Mouse (Mus musculus): ENCODE data around the gene Zmym3. TPM values are rescaled to one million over a fixed set of nuclear protein-coding genes. Genes with fewer than 3 reads are reported as not detected.

The Zmym3 gene
- polyA plus RNA-seq (2015; fragmentation: Nextera tagmentation; extraction: Ambion mirVana): 6.1 and 6.5 TPM in 2 replicates

- no peaks in the 10 kb centered on the region for H3K27me3 ChIP-seq (ENCODE audit: control insufficient read depth, insufficient read depth, low read depth, low read length)
- H3K27ac ChIP-seq (ENCODE audit: low read length): no peak within 1 kb of the TSS
- WGBS (ENCODE audit: insufficient replicate concordance): 37% methylated on average over 4 of the region's 4 CpGs
- no peaks in the 10 kb centered on the region for H3K9me3 ChIP-seq (replicated peaks; ENCODE audit: control insufficient read depth, low read length)
- peak within 1 kb of the TSS; percentile 57 for H3K9ac ChIP-seq (ENCODE audit: low read depth, low read length)
- H3K36me3 ChIP-seq (ENCODE audit: control insufficient read depth, insufficient read depth): no peaks in the 10 kb centered on the region
- H3K4me2 ChIP-seq (ENCODE audit: low read depth, low read length): peak within 1 kb of the TSS; percentile 72
- H3K4me1 ChIP-seq (ENCODE audit: control insufficient read depth, low read depth, low read length): no peaks in the 10 kb centered on the region; the same call in none of the 2 replicates
- no peak for ATAC-seq (ENCODE audit: low read depth)
- H3K4me3 ChIP-seq (ENCODE audit: low read depth, low read length): peak within 1 kb of the TSS; percentile 68
Measured at GRCm38 (mm10) chrX:101420700-101421095, at the start of gene Zmym3. TSS of gene Zmym3 (minus strand) at chrX:101420849.

- H3K27me3 ChIP-seq (ENCODE audit: control insufficient read depth, insufficient read depth, low read depth, low read length): no peaks in the 10 kb centered on the region
- no peak overlapping the region for H3K9ac ChIP-seq (ENCODE audit: low read depth, low read length)
- H3K9me3 ChIP-seq (replicated peaks; ENCODE audit: control insufficient read depth, low read length): no peaks in the 10 kb centered on the region
- H3K4me3 ChIP-seq (ENCODE audit: low read depth, low read length): no peak overlapping the region
- H3K4me2 ChIP-seq (ENCODE audit: low read depth, low read length): no peak overlapping the region
- 72% methylated on average over 3 of the region's 3 CpGs for WGBS (ENCODE audit: insufficient replicate concordance)
- no peak for ATAC-seq (ENCODE audit: low read depth)
- H3K27ac ChIP-seq (ENCODE audit: low read length): no peak overlapping the region
- peaks cover 3% of the 10 kb centered on the region for H3K36me3 ChIP-seq (ENCODE audit: control insufficient read depth, insufficient read depth)
- H3K4me1 ChIP-seq (ENCODE audit: control insufficient read depth, low read depth, low read length): no peaks in the 10 kb centered on the region
Measured at GRCm38 (mm10) chrX:101451591-101451990, 30.9 kb upstream of the Zmym3 start.

DNA sequence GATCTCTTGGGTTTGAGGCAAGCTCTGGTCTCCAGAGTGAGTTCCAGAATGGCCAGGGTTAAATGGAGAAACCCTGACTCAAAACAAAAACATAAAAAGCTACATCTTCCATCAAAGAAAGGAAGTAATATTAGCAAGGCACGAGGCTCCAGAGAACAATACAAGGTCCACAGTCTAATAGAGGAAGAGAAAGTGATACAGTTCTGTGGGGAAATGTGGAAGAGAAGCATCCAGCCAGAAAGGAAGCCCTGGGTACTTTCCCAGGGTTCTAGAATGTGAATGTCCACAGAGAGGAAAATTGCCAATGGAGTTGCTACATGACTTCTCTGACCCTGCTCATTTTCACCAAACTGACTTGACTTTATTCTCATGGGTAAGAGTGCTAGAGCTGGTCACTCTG, 30.5 kb upstream of the Zmym3 start:
- H3K36me3 ChIP-seq (ENCODE audit: control insufficient read depth, insufficient read depth): peaks cover 6% of the 10 kb centered on the region
- no peak overlapping the region for H3K4me3 ChIP-seq (ENCODE audit: low read depth, low read length)
- no peaks in the 10 kb centered on the region for H3K9me3 ChIP-seq (replicated peaks; ENCODE audit: control insufficient read depth, low read length)
- no peak overlapping the region for H3K4me2 ChIP-seq (ENCODE audit: low read depth, low read length)
- H3K27ac ChIP-seq (ENCODE audit: low read length): no peak overlapping the region
- ATAC-seq (ENCODE audit: low read depth): no peak
- no peaks in the 10 kb centered on the region for H3K27me3 ChIP-seq (ENCODE audit: control insufficient read depth, insufficient read depth, low read depth, low read length)
- whole genome bisulfite sequencing (ENCODE audit: insufficient replicate concordance): 48% methylated on average over 1 of the region's 1 CpGs
- H3K4me1 ChIP-seq (ENCODE audit: control insufficient read depth, low read depth, low read length): no peaks in the 10 kb centered on the region
- H3K9ac ChIP-seq (ENCODE audit: low read depth, low read length): no peak overlapping the region

GRCm38 (mm10) chrX:101448886-101449475, 28.3 kb upstream of the Zmym3 start, which contains the start of gene Itgb1bp2:
TSS of gene Itgb1bp2 (plus strand) at chrX:101449088.
- Histone ChIP-seq H3K9ac (ENCODE audit: low read depth, low read length) (no peak within 1 kb of the TSS), H3K27ac (ENCODE audit: low read length) (no peak within 1 kb of the TSS), H3K4me1 (ENCODE audit: control insufficient read depth, low read depth, low read length) (no peaks in the 10 kb centered on the region), H3K36me3 (ENCODE audit: control insufficient read depth, insufficient read depth) (peaks cover 16% of the 10 kb centered on the region), H3K4me3 (ENCODE audit: low read depth, low read length) (no peak within 1 kb of the TSS), H3K9me3 (replicated peaks; ENCODE audit: control insufficient read depth, low read length) (no peaks in the 10 kb centered on the region), H3K4me2 (ENCODE audit: low read depth, low read length) (no peak within 1 kb of the TSS), H3K27me3 (ENCODE audit: control insufficient read depth, insufficient read depth, low read depth, low read length) (no peaks in the 10 kb centered on the region)
- WGBS (ENCODE audit: insufficient replicate concordance): 69% methylated on average over 4 of the region's 4 CpGs
- no peak for ATAC-seq (ENCODE audit: low read depth)

GRCm38 (mm10) chrX:101429976-101430375, 9.3 kb upstream of the Zmym3 start:
- no peaks in the 10 kb centered on the region; the same call in 1 of the 2 replicates for H3K4me1 ChIP-seq (ENCODE audit: control insufficient read depth, low read depth, low read length)
- H3K27me3 ChIP-seq (ENCODE audit: control insufficient read depth, insufficient read depth, low read depth, low read length): no peaks in the 10 kb centered on the region
- 19% methylated on average over 14 of the region's 14 CpGs for WGBS (ENCODE audit: insufficient replicate concordance)
- peak overlapping the region; percentile 77 for H3K4me3 ChIP-seq (ENCODE audit: low read depth, low read length)
- peak overlapping the region; percentile 80 for H3K9ac ChIP-seq (ENCODE audit: low read depth, low read length)
- peak overlapping the region; percentile 57 for H3K4me2 ChIP-seq (ENCODE audit: low read depth, low read length)
- peak; percentile 34 for ATAC-seq (ENCODE audit: low read depth)
- peak overlapping the region; percentile 83 for H3K27ac ChIP-seq (ENCODE audit: low read length)
- no peaks in the 10 kb centered on the region for H3K36me3 ChIP-seq (ENCODE audit: control insufficient read depth, insufficient read depth)
- no peaks in the 10 kb centered on the region for H3K9me3 ChIP-seq (replicated peaks; ENCODE audit: control insufficient read depth, low read length)

DNA sequence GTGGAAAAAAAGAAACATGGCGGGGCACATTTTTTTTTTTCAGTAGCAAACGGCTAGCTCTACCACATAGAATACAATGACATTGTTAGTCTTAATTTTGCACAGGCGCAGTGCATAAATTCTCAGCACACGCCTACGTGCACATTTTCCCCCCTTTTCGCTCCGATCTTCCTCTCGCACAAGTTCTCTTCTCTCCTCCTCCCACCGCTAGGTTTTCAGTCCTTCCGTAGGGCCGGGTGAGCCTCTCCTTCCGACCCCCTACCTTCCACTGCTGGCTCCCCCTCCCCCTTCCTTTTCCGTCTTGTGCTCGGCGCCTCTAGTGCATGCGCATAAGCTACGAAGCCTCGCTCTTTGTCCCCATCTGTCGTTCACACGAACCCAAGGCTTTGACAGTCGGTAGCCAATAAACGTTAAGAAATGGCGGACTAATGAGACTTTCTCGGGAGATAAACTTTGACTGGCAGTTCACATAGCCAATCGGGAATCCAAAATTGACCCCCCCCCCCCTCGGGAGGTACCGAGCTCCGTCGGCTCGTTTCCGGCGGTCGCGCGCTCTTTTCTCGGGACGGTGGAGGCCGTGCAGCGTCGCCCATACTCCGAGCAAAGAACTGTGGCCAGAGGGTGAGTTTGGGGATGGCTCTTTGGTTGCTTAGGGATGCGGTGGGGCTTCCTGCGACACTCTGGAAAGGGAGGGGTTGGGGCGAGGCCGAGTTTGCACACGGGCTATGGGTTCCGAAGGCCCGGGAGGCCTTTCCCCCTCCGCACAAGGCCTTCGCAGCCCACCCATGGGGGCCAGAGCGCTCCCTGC, 8.7 kb upstream of the Zmym3 start, which contains the start of gene Nono:
Nono (plus strand) TSS at position 177 of the 808 bp plus-strand sequence.
- Histone ChIP-seq H3K27me3 (ENCODE audit: control insufficient read depth, insufficient read depth, low read depth, low read length) (no peaks in the 10 kb centered on the region), H3K4me3 (ENCODE audit: low read depth, low read length) (peak within 1 kb of the TSS; percentile 77), H3K9me3 (replicated peaks; ENCODE audit: control insufficient read depth, low read length) (no peaks in the 10 kb centered on the region), H3K27ac (ENCODE audit: low read length) (peak within 1 kb of the TSS; percentile 83), H3K4me2 (ENCODE audit: low read depth, low read length) (peak within 1 kb of the TSS; percentile 57), H3K4me1 (ENCODE audit: control insufficient read depth, low read depth, low read length) (no peaks in the 10 kb centered on the region; the same call in 1 of the 2 replicates), H3K36me3 (ENCODE audit: control insufficient read depth, insufficient read depth) (no peaks in the 10 kb centered on the region), H3K9ac (ENCODE audit: low read depth, low read length) (peak within 1 kb of the TSS; percentile 80)
- 22% methylated on average over 51 of the region's 51 CpGs for WGBS (ENCODE audit: insufficient replicate concordance)
- ATAC-seq (ENCODE audit: low read depth): peak; percentile 91

DNA sequence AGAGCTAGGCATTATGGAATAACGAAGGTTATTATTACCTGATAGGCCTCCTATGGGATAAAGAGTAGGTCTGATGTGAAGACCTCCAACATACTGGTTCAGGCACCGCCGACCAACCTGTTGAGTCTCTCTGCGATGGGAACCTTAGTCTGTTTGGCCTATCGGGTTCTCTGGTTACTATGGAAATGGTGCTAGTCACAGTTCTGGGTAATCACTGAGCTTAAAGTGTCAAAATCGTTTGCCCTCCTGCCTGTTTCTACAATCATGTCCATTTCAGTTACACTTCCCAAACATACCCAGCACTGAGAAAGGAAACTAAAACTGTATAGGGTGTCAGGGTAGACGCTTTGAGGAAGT, 8.1 kb upstream of the Zmym3 start:
- no peaks in the 10 kb centered on the region for H3K27me3 ChIP-seq (ENCODE audit: control insufficient read depth, insufficient read depth, low read depth, low read length)
- H3K4me3 ChIP-seq (ENCODE audit: low read depth, low read length): peak overlapping the region; percentile 77
- 26% methylated on average over 7 of the region's 7 CpGs for WGBS (ENCODE audit: insufficient replicate concordance)
- no peak for ATAC-seq (ENCODE audit: low read depth)
- no peaks in the 10 kb centered on the region; the same call in 1 of the 2 replicates for H3K4me1 ChIP-seq (ENCODE audit: control insufficient read depth, low read depth, low read length)
- H3K9me3 ChIP-seq (replicated peaks; ENCODE audit: control insufficient read depth, low read length): no peaks in the 10 kb centered on the region
- H3K4me2 ChIP-seq (ENCODE audit: low read depth, low read length): peak overlapping the region; percentile 57
- peak overlapping the region; percentile 79 for H3K27ac ChIP-seq (ENCODE audit: low read length)
- H3K9ac ChIP-seq (ENCODE audit: low read depth, low read length): peak overlapping the region; percentile 47
- no peaks in the 10 kb centered on the region for H3K36me3 ChIP-seq (ENCODE audit: control insufficient read depth, insufficient read depth)

GRCm38 (mm10) chrX:101427774-101428173, 7.1 kb upstream of the Zmym3 start:
- no peaks in the 10 kb centered on the region for H3K36me3 ChIP-seq (ENCODE audit: control insufficient read depth, insufficient read depth)
- H3K4me1 ChIP-seq (ENCODE audit: control insufficient read depth, low read depth, low read length): no peaks in the 10 kb centered on the region; the same call in 1 of the 2 replicates
- no peak overlapping the region for H3K9ac ChIP-seq (ENCODE audit: low read depth, low read length)
- no peak for ATAC-seq (ENCODE audit: low read depth)
- 3% methylated on average over 1 of the region's 1 CpGs for whole genome bisulfite sequencing (ENCODE audit: insufficient replicate concordance)
- H3K4me3 ChIP-seq (ENCODE audit: low read depth, low read length): no peak overlapping the region
- H3K4me2 ChIP-seq (ENCODE audit: low read depth, low read length): no peak overlapping the region
- H3K27me3 ChIP-seq (ENCODE audit: control insufficient read depth, insufficient read depth, low read depth, low read length): no peaks in the 10 kb centered on the region
- H3K9me3 ChIP-seq (replicated peaks; ENCODE audit: control insufficient read depth, low read length): no peaks in the 10 kb centered on the region
- H3K27ac ChIP-seq (ENCODE audit: low read length): no peak overlapping the region; the same call in 1 of the 2 replicates

- 67% methylated on average over 2 of the region's 2 CpGs for WGBS (ENCODE audit: insufficient replicate concordance)
- Histone ChIP-seq H3K27me3 (ENCODE audit: control insufficient read depth, insufficient read depth, low read depth, low read length) (no peaks in the 10 kb centered on the region), H3K9me3 (replicated peaks; ENCODE audit: control insufficient read depth, low read length) (no peaks in the 10 kb centered on the region), H3K4me2 (ENCODE audit: low read depth, low read length) (no peak overlapping the region), H3K36me3 (ENCODE audit: control insufficient read depth, insufficient read depth) (no peaks in the 10 kb centered on the region), H3K4me3 (ENCODE audit: low read depth, low read length) (no peak overlapping the region), H3K27ac (ENCODE audit: low read length) (no peak overlapping the region), H3K9ac (ENCODE audit: low read depth, low read length) (no peak overlapping the region), H3K4me1 (ENCODE audit: control insufficient read depth, low read depth, low read length) (no peaks in the 10 kb centered on the region; the same call in none of the 2 replicates)
- ATAC-seq (ENCODE audit: low read depth): no peak
Measured at GRCm38 (mm10) chrX:101423462-101423861, 2.8 kb upstream of the Zmym3 start.

Measured in liver, embryonic 16.5 days (tissue).